8 mouse cellular contexts compared by ENCODE assay signal in genomic region chr9:75440796-75441666, GRCm38 (mm10). TPM values are rescaled to one million over a fixed set of nuclear protein-coding genes. Genes with fewer than 3 reads are reported as not detected.
A peak's percentile ranks its signal among the peaks of the same experiment; 100 is the strongest.
DNase-seq lines count a peak whose midpoint lies in the region; ATAC-seq lines count a peak whose summit lies in the region.

Leo1 (plus strand) TSS chr9:75441524.

- ATAC-seq in common myeloid progenitor, adult 5-6 weeks (replicated peaks; ENCODE audit: low read depth, poor library complexity, severe bottlenecking), result peak; percentile 84
- peak; percentile 90 for ATAC-seq in megakaryocyte progenitor cell, adult 5-6 weeks (replicated peaks; ENCODE audit: poor library complexity)

- DNase-seq in ZHBTc4 (ENCODE audit: low read depth, low spot score), result peak; percentile 96
- DNase-seq in gastrocnemius, adult 8-10 months (ENCODE audit: low spot score in 2 of 2), result peak; percentile 64 to 78
- peak; percentile 91 for DNase-seq in induced T-regulatory cell, adult 2 months (ENCODE audit: low read depth)
- peak; percentile 77 to 87 for DNase-seq in left cerebral cortex, adult 9 months (ENCODE audit: low spot score in 2 of 2)
- DNase-seq in right cerebral cortex, postnatal 14 days, result peak; percentile 84
- peak; percentile 72 to 85 for DNase-seq in urinary bladder, postnatal 36 days (ENCODE audit: low spot score in 2 of 2)

RNA-seq across cellular contexts. Expression of gene Leo1, which starts in this region (rescaled TPM):
- total RNA-seq in common myeloid progenitor, adult 5-6 weeks (2017), result 52.9 and 59.2 TPM in 2 replicates
- 10 to 100 TPM; 14.8 to 23.2 (median 22.2) TPM for total RNA-seq in gastrocnemius, adult 8-10 months (2022)
- 20.1 and 24.1 TPM in 2 replicates for total RNA-seq in megakaryocyte progenitor cell, adult 5-6 weeks (2015)
- 49.9 and 60.3 TPM in 2 replicates for total RNA-seq in megakaryocyte progenitor cell, adult 5-6 weeks (2017)

Comparison
In these comparisons a context has a peak if more than half of its experiments do, and no peak if none do; other contexts are left out.
1. Peak in every context shown above with its lines: DNase-seq and ATAC-seq.